Mouse (Mus musculus) splenic B cell, adult 2 months (primary cell): ENCODE data around the gene Matn4.
"Not testable (repeated sequence)": the region's sequence is repeated elsewhere in the genome, so short reads cannot be mapped to it uniquely, and the experiment has no call there.

Experiments used
- DNase-seq: peaks from one replicate; pipeline ENCODE4 v3.0.0-alpha.2; 2011; ENCODE audit warnings: low read depth, low spot score
- H3K27me3 ChIP-seq: 2 replicates; pipeline ENCODE4 v1.6.1; 2012; ENCODE audit warnings: mild to moderate bottlenecking, low read length, moderate library complexity, mixed read lengths; ENCODE audit not compliant: control insufficient read depth, poor library complexity, insufficient read depth, severe bottlenecking
- H3K36me3 ChIP-seq: 2 replicates; pipeline ENCODE4 v1.6.1; 2012; ENCODE audit warnings: mild to moderate bottlenecking, low read length, moderate library complexity, mixed read lengths; ENCODE audit not compliant: control insufficient read depth, poor library complexity, insufficient read depth, severe bottlenecking

Gene Matn4

GRCm38 (mm10) chr2:164348980-164349379, 56.0 kb downstream of the Matn4 start:
- DNase-seq, result peak; percentile 48
- no peaks in the 10 kb centered on the region for H3K36me3 ChIP-seq
- H3K27me3 ChIP-seq, result no peaks in the 10 kb centered on the region

- not testable (repeated sequence) for DNase-seq, H3K36me3 ChIP-seq
Measured at GRCm38 (mm10) chr2:164347697-164348096, 57.3 kb downstream of the Matn4 start.

GRCm38 (mm10) chr2:164343732-164344131, 61.2 kb downstream of the Matn4 start:
- DNase-seq, H3K36me3 ChIP-seq, H3K27me3 ChIP-seq: not testable (repeated sequence)

More at GRCm38 (mm10) chr2:164347697-164348096, 57.3 kb downstream of the Matn4 start:
- not testable (repeated sequence) for H3K27me3 ChIP-seq
